Mouse (Mus musculus): ENCODE measurements around the gene Wdr44. TPM values are rescaled to one million over a fixed set of nuclear protein-coding genes. Genes with fewer than 3 reads are reported as not detected.

Wdr44 gene
- 6.5 and 7.9 TPM in 2 replicates for polyA plus RNA-seq (2016; fragmentation: Nextera tagmentation; extraction: Ambion mirVana)

- ATAC-seq (ENCODE audit: insufficient number of reproducible peaks, insufficient read depth, low FRiP score, low TSS enrichment, low read depth), result peak; percentile 99
- Histone ChIP-seq H3K9me3 (no peaks in the 10 kb centered on the region), H3K27ac (peak within 1 kb of the TSS; percentile 80), H3K36me3 (no peaks in the 10 kb centered on the region), H3K4me2 (peak within 1 kb of the TSS; percentile 60), H3K4me1 (replicated peaks) (no peaks in the 10 kb centered on the region), H3K4me3 (replicated peaks) (peak within 1 kb of the TSS; percentile 53), H3K9ac (replicated peaks) (peak within 1 kb of the TSS; percentile 58), H3K27me3 (no peaks in the 10 kb centered on the region)
- 6% methylated on average over 50 of the region's 51 CpGs for WGBS
Observed at GRCm38 (mm10) chrX:23692722-23693442, at the start of gene Wdr44. TSS of gene Wdr44 (plus strand) at chrX:23693051.

GRCm38 (mm10) chrX:23648371-23648770 is 44.5 kb upstream of the Wdr44 start:
- Histone ChIP-seq H3K4me2 (no peak overlapping the region), H3K27me3 (no peaks in the 10 kb centered on the region), H3K36me3 (no peaks in the 10 kb centered on the region), H3K27ac (no peak overlapping the region), H3K9me3 (no peaks in the 10 kb centered on the region), H3K9ac (replicated peaks) (no peak overlapping the region), H3K4me3 (replicated peaks) (no peak overlapping the region), H3K4me1 (replicated peaks) (no peaks in the 10 kb centered on the region)
- no peak for ATAC-seq (ENCODE audit: insufficient number of reproducible peaks, insufficient read depth, low FRiP score, low TSS enrichment, low read depth)
- WGBS, result 84% methylated on average over 1 of the region's 1 CpGs

GRCm38 (mm10) chrX:23662216-23662615 is 30.6 kb upstream of the Wdr44 start:
- no peaks in the 10 kb centered on the region for H3K27me3 ChIP-seq
- H3K4me3 ChIP-seq (replicated peaks), result no peak overlapping the region
- H3K4me1 ChIP-seq (replicated peaks), result no peaks in the 10 kb centered on the region
- H3K27ac ChIP-seq, result no peak overlapping the region
- H3K9me3 ChIP-seq, result no peaks in the 10 kb centered on the region
- H3K36me3 ChIP-seq, result no peaks in the 10 kb centered on the region
- no peak overlapping the region for H3K9ac ChIP-seq (replicated peaks)
- WGBS, result 89% methylated on average over 1 of the region's 1 CpGs
- H3K4me2 ChIP-seq, result no peak overlapping the region
- no peak for ATAC-seq (ENCODE audit: insufficient number of reproducible peaks, insufficient read depth, low FRiP score, low TSS enrichment, low read depth)

GRCm38 (mm10) chrX:23673193-23673592 is 19.7 kb upstream of the Wdr44 start:
- Histone ChIP-seq H3K4me3 (replicated peaks) (no peak overlapping the region), H3K27me3 (no peaks in the 10 kb centered on the region), H3K4me1 (replicated peaks) (no peaks in the 10 kb centered on the region), H3K27ac (no peak overlapping the region), H3K36me3 (no peaks in the 10 kb centered on the region), H3K9ac (replicated peaks) (no peak overlapping the region), H3K4me2 (no peak overlapping the region), H3K9me3 (no peaks in the 10 kb centered on the region)
- 63% methylated on average over 2 of the region's 2 CpGs for WGBS
- ATAC-seq (ENCODE audit: insufficient number of reproducible peaks, insufficient read depth, low FRiP score, low TSS enrichment, low read depth), result no peak

- H3K9ac ChIP-seq (replicated peaks), result no peak overlapping the region
- no peak overlapping the region for H3K4me3 ChIP-seq (replicated peaks)
- no peaks in the 10 kb centered on the region for H3K27me3 ChIP-seq
- H3K4me1 ChIP-seq (replicated peaks), result no peaks in the 10 kb centered on the region
- H3K9me3 ChIP-seq, result no peaks in the 10 kb centered on the region
- no peaks in the 10 kb centered on the region for H3K36me3 ChIP-seq
- H3K27ac ChIP-seq, result no peak overlapping the region
- H3K4me2 ChIP-seq, result no peak overlapping the region
- 71% methylated on average over 1 of the region's 1 CpGs for WGBS
- no peak for ATAC-seq (ENCODE audit: insufficient number of reproducible peaks, insufficient read depth, low FRiP score, low TSS enrichment, low read depth)
Observed at GRCm38 (mm10) chrX:23675450-23675849, 17.4 kb upstream of the Wdr44 start.

GRCm38 (mm10) chrX:23676583-23676982 is 16.3 kb upstream of the Wdr44 start:
- H3K27ac ChIP-seq, result no peak overlapping the region
- no peaks in the 10 kb centered on the region for H3K27me3 ChIP-seq
- no peak overlapping the region for H3K9ac ChIP-seq (replicated peaks)
- no peak for ATAC-seq (ENCODE audit: insufficient number of reproducible peaks, insufficient read depth, low FRiP score, low TSS enrichment, low read depth)
- H3K36me3 ChIP-seq, result no peaks in the 10 kb centered on the region
- H3K4me1 ChIP-seq (replicated peaks), result no peaks in the 10 kb centered on the region
- H3K9me3 ChIP-seq, result no peaks in the 10 kb centered on the region
- 66% methylated on average over 2 of the region's 2 CpGs for WGBS
- H3K4me3 ChIP-seq (replicated peaks), result no peak overlapping the region
- no peak overlapping the region for H3K4me2 ChIP-seq

GRCm38 (mm10) chrX:23677511-23677910 is 15.3 kb upstream of the Wdr44 start:
- H3K27ac ChIP-seq, result no peak overlapping the region
- no peaks in the 10 kb centered on the region for H3K4me1 ChIP-seq (replicated peaks)
- H3K4me3 ChIP-seq (replicated peaks), result no peak overlapping the region
- H3K4me2 ChIP-seq, result no peak overlapping the region
- no peak for ATAC-seq (ENCODE audit: insufficient number of reproducible peaks, insufficient read depth, low FRiP score, low TSS enrichment, low read depth)
- H3K36me3 ChIP-seq, result no peaks in the 10 kb centered on the region
- H3K9me3 ChIP-seq, result no peaks in the 10 kb centered on the region
- H3K27me3 ChIP-seq, result no peaks in the 10 kb centered on the region
- H3K9ac ChIP-seq (replicated peaks), result no peak overlapping the region
- WGBS, result 83% methylated on average over 2 of the region's 2 CpGs

- H3K4me1 ChIP-seq (replicated peaks), result no peaks in the 10 kb centered on the region
- no peaks in the 10 kb centered on the region for H3K9me3 ChIP-seq
- 14% methylated on average over 5 of the region's 5 CpGs for WGBS
- no peak overlapping the region for H3K9ac ChIP-seq (replicated peaks)
- peak overlapping the region; percentile 53 for H3K4me3 ChIP-seq (replicated peaks)
- ATAC-seq (ENCODE audit: insufficient number of reproducible peaks, insufficient read depth, low FRiP score, low TSS enrichment, low read depth), result peak; percentile 39; the same call in 1 of the 2 replicates
- peak overlapping the region; percentile 60 for H3K4me2 ChIP-seq
- H3K27ac ChIP-seq, result no peak overlapping the region
- H3K27me3 ChIP-seq, result no peaks in the 10 kb centered on the region
- no peaks in the 10 kb centered on the region for H3K36me3 ChIP-seq
Observed at GRCm38 (mm10) chrX:23692336-23692721, 522 bp upstream of the Wdr44 start.

GRCm38 (mm10) chrX:23693443-23694400 is 871 bp downstream of the Wdr44 start:
- 11% methylated on average over 28 of the region's 28 CpGs for WGBS
- H3K9ac ChIP-seq (replicated peaks), result peak overlapping the region; percentile 58
- H3K4me2 ChIP-seq, result peak overlapping the region; percentile 60
- no peaks in the 10 kb centered on the region for H3K4me1 ChIP-seq (replicated peaks)
- H3K36me3 ChIP-seq, result no peaks in the 10 kb centered on the region
- H3K27ac ChIP-seq, result peak overlapping the region; percentile 80; the same call in 1 of the 2 replicates
- peak overlapping the region; percentile 53 for H3K4me3 ChIP-seq (replicated peaks)
- no peak for ATAC-seq (ENCODE audit: insufficient number of reproducible peaks, insufficient read depth, low FRiP score, low TSS enrichment, low read depth)
- H3K9me3 ChIP-seq, result no peaks in the 10 kb centered on the region
- no peaks in the 10 kb centered on the region for H3K27me3 ChIP-seq

GRCm38 (mm10) chrX:23694588-23694987 is 1.7 kb downstream of the Wdr44 start:
- no peak overlapping the region for H3K9ac ChIP-seq (replicated peaks)
- no peaks in the 10 kb centered on the region for H3K36me3 ChIP-seq
- H3K9me3 ChIP-seq, result no peaks in the 10 kb centered on the region
- no peak overlapping the region for H3K4me3 ChIP-seq (replicated peaks)
- peak overlapping the region; percentile 60 for H3K4me2 ChIP-seq
- H3K27me3 ChIP-seq, result no peaks in the 10 kb centered on the region
- no peak for ATAC-seq (ENCODE audit: insufficient number of reproducible peaks, insufficient read depth, low FRiP score, low TSS enrichment, low read depth)
- no peaks in the 10 kb centered on the region for H3K4me1 ChIP-seq (replicated peaks)
- WGBS, result 76% methylated on average over 3 of the region's 3 CpGs
- no peak overlapping the region for H3K27ac ChIP-seq

GRCm38 (mm10) chrX:23695109-23695508 is 2.3 kb downstream of the Wdr44 start:
- Histone ChIP-seq H3K4me3 (replicated peaks) (no peak overlapping the region), H3K9me3 (no peaks in the 10 kb centered on the region), H3K4me2 (no peak overlapping the region), H3K36me3 (no peaks in the 10 kb centered on the region), H3K27ac (no peak overlapping the region), H3K4me1 (replicated peaks) (no peaks in the 10 kb centered on the region), H3K9ac (replicated peaks) (no peak overlapping the region), H3K27me3 (no peaks in the 10 kb centered on the region)
- ATAC-seq (ENCODE audit: insufficient number of reproducible peaks, insufficient read depth, low FRiP score, low TSS enrichment, low read depth), result no peak

All from limb, embryonic 12.5 days (tissue).